Mouse (Mus musculus) lung, postnatal 10 days (tissue): ENCODE measurements around the gene Homer1.
A peak's percentile ranks its signal among the peaks of the same experiment; 100 is the strongest.

Source experiments
- DNase-seq: peaks from one replicate; pipeline ENCODE4 v3.0.0; 2021

Homer1 gene

DNA sequence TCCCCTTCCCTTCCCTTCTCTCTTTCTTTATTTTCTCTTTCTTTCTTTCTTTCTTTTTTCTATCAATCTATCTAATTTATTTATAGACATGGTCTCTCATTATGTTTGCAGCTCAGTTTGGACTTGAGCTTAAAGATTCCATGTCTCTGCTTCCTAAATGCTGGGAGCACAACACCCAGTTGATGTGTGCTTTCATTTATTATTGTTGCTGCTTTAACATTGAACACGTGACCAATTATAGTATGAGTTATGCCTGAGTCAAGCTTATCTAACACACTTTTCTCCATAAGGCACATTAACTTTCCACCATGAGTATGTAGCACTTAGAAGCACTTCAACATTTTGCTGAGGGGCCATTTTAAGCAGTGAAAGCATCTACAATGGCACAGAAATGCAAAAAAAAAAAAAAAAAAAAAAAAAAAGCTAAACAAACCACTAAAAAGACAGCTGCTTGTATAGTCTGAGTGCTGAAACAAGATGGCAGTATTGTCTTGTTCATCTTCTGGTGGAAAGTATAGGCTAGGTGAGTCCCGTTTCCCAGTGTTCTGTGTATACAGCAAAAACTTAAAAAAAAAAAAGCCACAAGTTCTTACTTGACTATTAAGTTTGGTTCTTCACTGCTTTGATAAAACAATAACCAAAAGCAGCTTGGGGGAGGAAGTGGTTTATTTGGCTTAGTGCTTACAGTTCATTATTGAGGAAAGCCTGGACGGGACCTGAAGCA lies 41.3 kb downstream of the Homer1 start:
- DNase-seq, result no peak

DNA sequence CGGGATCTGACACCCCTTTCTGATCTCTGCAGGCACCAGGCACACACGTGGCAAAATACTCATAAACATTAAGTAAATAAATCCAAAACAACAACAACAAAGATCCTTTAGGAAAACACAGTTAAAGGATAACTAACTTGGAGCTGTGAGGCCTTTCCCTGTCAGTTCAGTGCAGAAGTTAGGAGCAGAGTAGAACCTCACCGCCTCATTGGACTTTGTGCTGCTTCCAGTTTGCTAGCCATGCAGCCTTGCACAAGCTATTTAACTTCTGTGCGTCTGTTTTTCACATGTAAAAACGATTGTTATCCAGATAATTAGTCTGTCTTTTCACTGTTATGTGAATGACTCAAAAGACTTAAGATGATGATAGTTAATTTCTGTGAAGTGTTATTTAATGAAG lies 43.2 kb downstream of the Homer1 start:
- DNase-seq, result no peak

DNA sequence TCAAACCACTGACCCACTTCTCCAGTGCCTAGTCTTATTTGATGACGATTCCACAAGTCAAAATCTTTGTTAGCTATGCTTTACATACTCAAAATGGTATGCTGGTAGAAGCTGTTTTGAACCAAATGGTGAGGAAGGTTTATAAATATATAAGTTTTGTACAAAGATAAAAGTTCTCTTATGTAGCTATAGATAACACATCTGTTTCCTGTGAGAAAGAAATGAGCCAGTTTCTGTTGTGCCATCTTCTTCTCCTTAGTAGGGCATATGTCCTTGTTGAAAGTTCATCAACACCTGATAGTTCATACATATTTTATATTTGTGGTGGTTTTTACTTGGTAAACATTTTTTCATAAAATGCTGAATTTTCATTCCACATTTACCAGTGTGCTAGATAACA lies 45.0 kb downstream of the Homer1 start:
- DNase-seq, result no peak

DNA sequence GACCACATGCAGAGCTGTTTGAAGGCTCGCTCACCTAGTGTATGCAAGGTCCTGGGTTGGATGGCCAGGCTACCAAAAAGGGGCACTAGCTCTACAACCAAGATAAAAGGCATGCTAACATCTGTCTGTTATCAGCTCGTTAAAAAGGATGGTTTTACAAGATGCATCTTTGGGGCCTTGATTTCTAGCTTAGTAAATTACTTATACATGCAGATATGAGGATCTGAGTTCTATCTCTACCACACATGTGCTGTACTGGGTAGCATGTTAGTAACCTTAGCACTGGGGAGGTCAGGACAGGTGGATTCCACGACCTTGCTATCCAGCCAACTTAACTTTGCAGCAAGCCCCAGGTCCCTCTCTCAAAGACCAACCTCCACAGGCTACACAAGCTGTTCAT lies 46.4 kb downstream of the Homer1 start:
- no peak for DNase-seq

DNA sequence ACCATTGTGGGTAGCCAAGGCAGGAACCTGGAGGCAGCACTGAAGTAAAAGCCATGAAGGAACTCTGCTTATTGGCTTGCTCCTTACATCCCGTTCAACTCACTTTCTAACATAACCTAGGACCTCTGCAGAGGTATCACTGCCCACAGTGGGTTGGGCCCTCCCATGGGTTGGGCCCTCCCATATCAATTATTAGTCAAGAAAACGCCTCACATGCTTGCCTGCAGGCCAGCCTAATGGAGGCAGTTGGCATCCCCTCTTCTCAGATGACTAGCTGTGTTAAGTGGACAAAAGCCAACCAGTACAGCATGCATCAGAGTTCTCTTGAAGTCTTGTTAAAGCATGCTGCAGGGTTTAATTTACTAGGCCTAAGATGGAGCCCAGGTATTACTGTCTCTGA lies 52.6 kb downstream of the Homer1 start:
- DNase-seq, result no peak

DNA sequence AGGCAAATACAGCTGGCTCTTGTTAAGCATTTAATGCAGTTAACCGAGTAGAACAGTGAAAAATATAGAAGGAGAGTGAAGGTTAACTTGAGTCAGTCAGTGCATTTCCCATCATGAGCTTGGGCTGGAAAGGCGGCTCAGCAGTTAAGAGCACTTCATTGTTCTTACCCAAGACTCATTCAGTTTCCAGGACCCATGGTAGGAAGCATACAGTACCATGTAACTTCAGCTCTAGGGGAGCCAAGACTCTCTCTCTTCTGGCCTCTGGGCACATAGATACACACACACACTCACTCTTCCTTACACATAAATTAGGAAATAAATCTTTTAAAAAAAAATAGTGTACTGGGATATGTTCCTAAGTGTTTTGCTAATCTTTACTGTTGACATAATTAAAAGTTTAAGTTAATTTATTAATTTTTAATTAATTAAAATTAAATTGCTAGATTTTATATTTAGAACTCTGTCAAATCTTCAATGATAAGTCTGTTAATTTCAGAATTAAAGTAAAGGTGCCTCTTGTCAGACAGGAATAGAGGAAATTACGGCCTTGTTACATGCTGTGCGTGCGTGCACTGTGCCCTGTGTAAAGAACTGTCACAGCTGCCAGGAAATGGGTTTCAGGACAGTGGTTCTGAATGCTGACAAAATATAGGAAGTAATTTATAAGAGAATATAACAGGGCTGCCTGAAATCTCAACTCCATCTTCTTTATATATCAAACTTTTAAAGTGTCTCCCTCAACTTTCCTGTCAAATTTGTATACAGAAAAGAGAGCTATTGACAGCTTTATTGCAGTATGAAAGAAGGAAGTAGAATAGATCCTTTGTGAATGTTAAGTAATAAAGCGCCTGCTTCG lies 55.2 kb downstream of the Homer1 start:
- DNase-seq, result no peak

DNA sequence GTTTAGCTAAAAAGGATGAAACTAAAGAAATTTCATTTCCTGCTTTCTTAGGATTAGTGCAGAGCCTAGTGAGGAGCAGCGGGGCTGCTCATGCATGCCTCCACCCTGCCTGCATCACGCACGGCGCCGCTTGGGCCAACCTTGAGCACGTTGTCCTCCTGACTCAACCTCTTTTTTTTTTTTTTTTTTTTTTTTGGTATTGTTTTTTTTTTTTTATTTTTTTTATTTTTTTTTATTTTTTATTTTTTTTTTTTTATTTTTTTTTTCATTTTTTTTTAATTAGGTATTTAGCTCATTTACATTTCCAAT lies 55.8 kb downstream of the Homer1 start:
- no peak for DNase-seq

DNA sequence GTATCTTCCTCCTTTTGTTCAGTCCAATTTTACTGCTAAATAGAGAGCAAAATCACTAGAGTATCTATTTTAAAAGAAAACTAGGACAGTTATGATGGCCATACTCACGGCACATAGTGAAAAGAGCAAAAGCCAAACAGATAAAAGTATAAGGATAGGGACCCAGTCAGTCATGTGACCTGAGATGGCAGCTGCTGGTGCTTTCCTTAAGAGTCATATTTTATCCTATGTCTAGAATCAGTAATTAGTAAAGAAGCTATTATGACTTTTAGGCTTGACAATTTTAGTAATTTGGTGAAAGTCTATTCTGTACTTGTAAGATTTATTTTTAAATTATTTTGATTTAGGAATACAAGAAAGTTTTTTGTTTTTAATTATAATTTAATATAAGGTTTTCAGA lies 59.1 kb downstream of the Homer1 start:
- DNase-seq, result no peak

DNA sequence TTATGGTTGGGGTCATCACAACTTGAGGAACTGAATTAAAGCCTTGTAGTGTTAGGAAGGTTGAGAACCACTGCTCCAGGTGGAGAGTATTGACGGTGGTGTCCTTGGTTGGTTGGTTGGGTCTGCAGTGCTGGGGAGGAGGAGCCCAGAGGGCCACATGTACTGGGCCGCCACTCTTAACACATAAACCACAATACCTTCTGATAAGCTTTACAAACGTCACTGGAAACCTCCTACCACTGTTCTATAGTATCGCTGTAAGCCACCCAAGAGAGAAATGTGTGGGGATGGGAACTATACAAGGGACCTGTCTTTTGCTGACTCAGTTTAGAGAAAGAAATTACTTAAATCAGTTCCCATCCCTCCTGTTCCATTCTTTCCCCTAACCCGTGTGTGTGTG lies 68.1 kb downstream of the Homer1 start:
- no peak for DNase-seq

DNA sequence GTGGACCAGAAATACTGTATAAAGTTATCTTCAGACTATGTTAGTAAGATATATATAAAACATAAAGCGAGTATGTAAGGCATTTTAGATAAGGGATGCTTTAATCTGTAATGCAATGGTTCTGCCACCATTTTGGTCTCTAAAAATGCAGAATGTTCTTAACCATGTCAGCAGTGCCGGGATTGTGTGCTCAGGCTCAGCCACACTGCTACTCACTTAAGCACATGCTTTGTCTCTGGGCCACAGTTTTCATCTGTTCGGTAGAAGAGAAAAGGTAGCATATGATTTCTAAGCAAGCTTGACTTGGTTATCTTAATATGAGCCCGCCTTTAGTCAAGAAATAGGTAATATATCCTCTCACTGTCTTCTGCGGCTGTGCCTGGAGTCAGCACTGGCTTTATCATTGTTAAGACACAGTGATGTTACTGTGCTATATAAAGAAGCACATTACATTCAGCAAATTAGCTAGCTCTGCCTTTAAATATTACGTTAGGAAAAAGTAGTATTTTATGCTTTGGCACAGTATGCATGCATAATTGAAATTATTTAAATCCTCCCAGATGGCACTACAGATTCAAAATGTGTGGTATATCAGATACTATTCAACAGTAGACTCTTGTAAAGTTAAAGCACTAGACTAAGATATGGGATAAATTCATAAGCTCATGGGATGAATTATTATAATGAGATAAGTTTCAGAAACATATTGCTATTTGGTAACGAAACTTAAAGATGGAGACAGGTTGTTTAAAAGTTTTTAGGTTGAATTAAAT lies 69.6 kb downstream of the Homer1 start:
- no peak for DNase-seq

DNA sequence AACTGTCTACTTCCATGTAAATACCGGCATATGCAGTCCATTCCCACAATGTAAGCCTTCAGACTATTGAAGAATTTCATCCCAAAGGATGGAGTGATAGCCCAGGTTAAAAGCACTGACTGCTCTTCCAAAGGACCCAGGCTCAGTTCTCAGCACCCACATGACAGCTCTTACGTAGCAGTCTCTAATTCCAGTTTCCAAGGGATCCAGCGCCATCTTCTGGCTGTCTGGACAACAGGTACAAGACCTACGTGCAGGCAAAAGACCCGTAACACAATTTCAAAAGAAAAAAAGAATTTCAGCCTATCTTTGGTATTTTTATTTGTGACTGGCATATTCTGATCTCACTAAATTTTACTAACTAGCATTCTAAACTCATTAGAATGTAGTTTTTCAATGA lies 75.0 kb downstream of the Homer1 start:
- DNase-seq, result no peak

DNA sequence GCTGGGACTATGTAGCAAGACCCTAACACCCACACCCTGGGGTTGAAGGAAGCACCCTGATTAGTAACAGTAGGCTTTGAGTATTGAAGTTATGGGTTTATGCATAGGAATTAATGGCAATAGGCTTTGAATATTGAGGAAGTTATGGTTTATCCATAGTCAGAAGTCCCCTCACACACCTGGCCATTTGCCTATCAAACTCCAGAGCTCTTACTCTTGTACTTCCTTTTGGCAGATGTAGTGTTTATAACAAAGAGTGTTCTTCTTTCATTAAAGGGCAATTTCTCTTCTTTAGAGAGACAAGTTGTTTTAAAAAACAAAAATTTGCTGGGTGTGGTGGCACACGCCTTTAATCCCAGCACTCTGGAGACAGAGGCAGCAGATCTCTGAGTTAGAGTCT lies 79.1 kb downstream of the Homer1 start:
- DNase-seq, result no peak

DNA sequence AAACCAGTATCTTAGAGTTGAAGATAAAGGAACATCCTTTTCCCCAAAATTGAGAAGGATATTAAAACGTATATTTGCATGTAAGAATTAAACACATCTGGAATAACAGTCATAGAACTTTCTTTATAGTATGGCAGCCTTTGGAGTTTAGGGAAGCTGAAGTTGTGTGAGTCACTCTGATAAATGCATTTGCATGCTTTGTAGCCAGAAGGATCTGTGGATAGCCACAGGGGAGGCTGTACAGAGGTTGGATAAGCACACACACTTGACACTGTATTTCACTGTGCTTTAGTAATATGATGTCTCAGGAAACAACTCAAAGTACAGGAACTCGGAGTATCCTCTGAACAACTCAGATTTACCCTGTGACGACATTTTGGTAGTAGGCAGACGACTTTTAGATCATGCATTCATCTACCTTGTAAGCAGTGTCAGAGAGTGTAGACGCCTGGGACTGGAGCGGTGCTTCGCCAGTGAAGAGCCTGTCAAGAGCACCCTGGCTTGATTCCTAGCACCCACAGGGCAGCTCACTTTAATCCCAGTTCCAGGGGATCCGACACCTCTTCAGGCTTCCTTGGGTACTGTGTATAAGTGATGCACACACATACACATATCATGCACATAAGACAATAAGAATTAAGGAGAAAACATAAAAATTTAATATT lies 81.1 kb downstream of the Homer1 start:
- no peak for DNase-seq

DNA sequence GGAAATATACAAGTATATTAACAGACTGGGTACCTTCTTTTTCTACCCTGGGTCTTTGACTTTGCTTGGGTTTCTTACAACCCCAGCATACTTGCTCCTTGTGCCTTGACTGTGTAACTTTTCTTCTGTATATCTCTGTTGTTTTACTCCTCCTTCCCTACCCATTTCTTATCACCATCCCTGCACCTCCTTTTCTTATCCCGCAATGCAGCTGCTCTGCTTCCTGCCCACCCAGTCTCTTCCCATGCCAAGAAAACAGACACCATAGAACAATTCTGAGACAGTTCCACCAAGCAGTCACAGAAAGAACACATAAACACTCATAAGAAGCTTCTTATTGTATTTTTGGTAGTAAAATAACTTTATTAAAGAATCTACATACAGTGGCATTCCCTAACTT lies 81.9 kb downstream of the Homer1 start:
- no peak for DNase-seq

DNA sequence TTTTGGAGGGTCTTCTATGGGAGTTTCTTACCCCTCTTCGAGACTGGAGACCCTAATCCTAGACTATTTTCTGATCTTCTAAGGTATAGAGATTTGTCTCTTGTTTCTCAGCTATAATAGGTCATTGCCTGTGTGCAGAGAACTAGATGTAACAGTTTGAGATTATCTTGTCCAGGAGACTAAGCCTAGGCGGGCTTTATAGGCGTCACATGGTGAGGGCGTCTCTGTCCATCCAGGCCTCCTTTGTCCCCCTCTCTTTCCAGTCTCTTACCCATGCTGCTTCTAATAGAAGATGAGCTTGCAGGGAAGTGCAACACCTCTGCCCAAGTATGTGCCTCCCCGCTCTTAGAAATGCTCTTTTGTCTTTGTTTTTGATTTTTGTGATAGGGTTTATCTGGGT lies 83.7 kb downstream of the Homer1 start:
- DNase-seq, result no peak

DNA sequence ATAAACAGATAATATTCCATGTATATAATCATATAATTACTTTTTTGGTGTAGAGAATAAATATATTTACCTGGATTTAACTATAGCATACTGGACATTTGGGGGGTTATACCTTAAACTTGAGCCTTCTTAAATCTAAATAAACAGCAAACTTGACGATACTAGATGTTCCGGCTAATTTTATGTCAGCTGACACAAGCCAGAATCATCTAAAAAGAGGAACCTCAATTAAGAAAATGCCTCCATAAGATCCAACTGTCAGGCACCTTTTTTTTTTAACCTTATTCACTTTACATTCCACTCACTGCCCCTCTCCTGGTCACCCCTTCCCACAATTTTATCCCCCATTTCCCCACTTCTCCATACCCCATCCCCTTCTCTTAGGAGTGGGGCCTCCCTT lies 84.2 kb downstream of the Homer1 start:
- no peak for DNase-seq

DNA sequence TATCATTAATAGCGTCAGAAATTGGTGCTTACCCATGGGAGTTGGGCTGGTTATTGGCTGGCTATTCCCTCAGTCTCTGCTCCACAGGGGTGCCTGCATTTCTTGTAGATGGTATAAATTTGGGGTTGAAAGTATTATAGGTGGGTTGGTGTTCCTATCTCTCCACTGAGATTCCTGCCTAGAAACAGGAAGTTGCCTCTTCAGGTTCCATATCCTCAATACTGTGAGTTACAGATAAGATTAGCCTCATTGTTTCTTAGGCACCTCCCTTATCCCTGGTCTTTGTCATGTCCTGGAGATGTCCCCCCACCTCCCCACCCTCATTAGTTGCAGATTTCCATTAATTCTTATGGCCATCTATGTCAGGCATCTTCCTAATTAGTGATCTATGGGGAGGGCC lies 85.0 kb downstream of the Homer1 start:
- DNase-seq, result no peak

DNA sequence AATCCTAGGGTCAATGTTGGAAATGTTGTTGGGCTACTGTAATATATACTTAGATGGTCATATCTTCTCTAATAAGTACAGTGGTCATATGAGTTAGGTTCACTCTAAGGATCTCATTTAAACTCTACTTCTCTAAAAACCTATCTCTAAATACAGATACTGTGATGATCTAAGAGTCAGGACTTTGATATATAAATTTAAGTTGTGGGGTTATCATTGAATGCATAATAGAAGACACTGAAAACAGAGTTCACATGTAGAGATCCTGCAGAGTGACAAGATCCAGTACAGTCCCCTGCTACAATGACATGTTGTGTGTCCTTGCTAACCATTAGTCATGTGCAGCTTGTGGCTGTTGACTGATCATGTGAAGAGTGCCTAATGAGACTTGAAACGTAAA lies 85.7 kb downstream of the Homer1 start:
- DNase-seq, result no peak

DNA sequence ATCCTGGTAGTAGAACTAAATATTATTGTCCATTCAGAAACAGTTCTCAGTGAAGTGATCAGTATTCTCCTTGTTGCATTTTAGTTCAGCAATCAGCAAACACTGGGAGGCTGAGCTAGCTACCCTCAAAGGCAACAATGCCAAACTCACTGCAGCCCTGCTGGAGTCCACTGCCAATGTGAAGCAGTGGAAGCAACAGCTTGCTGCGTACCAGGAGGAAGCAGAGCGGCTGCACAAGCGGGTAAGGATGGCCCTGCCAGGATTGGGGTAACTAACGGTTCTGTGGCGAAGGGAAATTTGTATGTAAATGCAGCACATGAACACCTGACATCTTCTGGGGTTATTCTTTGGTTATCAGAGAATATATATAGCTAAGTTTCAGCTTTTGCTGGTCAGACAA lies 88.0 kb downstream of the Homer1 start:
- no peak for DNase-seq

DNA sequence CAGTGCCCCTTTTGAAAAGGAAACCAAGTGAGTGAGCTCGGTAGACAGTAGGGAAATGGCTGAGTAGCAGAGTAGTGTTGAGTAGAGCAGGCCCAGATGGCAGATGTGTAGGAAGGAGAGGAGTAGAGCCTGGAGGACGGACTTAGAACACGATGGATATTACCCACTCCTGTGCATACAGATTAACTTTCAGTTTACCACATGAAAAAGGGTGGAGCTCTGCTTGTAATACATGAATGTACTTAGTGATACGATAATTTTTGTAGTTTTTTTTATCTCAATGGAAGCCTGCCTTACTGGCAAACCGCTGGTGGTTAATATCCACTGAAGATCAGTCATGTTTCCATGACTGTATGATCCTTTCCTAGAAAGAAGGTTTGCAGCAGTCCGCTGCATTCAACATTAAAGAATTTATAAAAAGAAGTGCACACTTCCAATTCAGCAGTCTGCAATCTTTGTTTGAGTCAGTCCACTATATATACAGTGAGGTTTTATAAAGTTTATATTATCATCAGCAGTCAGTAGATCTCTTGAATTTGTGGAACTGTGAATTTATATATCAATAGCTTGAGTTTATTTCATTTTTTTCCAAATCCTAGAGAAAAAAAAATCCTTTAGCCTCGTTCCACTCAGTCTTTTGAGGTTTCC lies 89.3 kb downstream of the Homer1 start:
- no peak for DNase-seq

DNA sequence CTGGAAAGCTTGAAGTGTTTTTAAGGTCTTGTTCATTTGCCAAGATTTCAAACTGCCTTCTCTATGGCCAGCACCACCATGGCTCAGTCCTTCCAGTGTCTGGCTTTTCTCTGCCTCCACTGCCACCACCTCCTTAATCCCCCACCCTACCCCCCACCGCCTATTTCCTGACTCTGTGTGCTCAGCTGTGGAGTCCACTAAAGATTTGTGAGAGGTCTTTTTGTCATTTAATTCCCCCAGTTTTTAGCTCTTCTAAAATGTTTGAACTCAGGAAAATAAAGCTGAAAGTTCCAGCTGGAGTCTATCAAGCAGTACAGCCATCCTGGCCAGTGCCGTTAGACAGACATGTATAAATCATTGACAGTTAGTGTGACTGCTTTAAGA lies 89.8 kb downstream of the Homer1 start:
- peak; percentile 25 for DNase-seq

DNA sequence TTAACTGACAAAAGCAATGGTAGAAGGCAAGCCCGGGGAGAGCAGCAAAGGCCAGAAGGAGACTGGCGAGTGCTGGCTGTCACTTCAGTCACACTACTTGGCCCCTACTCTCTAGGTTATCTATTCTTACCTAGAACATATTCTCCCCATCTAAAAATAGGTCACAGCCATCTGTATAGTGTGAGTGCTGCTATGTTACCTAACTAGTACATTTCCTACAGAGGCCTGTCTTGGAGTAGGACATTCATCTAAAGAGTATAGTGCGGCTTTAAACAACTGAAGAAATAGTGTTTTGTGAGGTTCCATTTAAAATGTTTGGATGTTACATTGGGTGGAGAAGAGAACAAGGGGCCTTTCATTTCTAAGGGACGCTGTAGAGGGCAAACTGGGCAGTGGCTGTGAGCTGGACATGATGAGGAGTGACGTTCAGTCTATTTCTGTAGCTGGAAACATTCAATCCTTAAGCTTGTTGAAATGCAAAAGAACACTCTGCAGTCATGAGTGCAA lies 100.3 kb downstream of the Homer1 start:
- DNase-seq, result no peak

DNA sequence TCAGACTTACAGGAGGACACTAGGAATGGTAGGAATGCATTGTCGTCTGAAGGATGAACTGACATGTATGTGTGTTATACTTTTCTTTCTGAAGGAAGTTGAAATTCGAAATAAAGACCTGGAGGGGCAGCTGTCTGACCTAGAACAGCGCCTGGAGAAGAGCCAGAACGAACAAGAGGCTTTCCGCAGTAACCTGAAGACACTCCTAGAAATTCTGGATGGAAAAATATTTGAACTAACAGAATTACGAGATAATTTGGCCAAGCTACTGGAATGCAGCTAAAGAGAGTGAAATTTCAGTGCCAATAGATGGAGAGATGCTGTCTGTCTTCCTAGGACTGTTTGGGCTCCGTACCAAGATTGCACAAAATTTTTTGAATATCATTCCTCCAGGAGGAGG lies 102.5 kb downstream of the Homer1 start:
- DNase-seq, result no peak
